Mouse (Mus musculus): ENCODE data around the gene Fhl2. TPM values are rescaled to one million over a fixed set of nuclear protein-coding genes. Genes with fewer than 3 reads are reported as not detected.

Fhl2 gene
- 18.5 and 18.6 TPM in 2 replicates for total RNA-seq (2021)
- long read RNA-seq, experiment 1, transcript Fhl2-201 (6 exons, 1,563 nt) = major isoform, 16 of 19 reads
- long read RNA-seq, experiment 1, partial matches to known transcripts = 1 of 19 reads
- long read RNA-seq, experiment 1, other reads (novel, unspliced or antisense) = 1 of 19 reads
- long read RNA-seq, experiment 2, transcript Fhl2-201 (6 exons, 1,563 nt) = major isoform, 13 of 13 reads
- long read RNA-seq, experiment 2, partial matches to known transcripts = 0 of 13 reads
- long read RNA-seq, experiment 2, other reads (novel, unspliced or antisense) = 0 of 13 reads

DNA sequence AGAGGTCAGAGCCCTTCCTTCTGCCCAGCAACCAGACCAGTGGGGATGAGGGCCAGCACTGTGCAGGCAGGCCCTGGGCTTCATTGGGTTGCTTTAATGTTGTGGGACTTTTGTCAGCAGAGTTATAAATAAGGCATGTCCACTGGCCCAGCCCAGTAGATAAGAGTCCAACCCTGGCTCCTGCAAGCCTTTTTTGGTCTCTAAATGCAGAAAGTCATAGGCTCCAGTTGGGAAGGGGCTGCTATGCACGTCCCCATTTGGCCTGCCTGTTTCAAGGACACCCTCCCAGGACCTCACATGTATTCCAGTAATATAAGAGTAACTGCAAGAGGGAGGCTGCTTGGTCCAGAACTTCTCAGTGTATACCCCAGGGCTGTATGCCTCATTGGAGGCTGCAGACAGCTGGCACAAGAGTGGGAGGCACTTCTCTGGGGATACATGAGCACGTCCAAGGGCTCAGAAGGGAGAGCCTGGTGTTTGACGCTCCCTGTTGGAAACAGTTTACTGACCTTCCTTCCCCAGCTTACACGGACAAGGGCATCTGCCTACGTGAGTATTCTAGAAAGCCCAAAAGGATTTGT, at the start of gene Fhl2:
Gene Fhl2 (minus strand): TSS at position 324 of the 581 bp plus-strand sequence.
- DNase-seq = no peak

DNA sequence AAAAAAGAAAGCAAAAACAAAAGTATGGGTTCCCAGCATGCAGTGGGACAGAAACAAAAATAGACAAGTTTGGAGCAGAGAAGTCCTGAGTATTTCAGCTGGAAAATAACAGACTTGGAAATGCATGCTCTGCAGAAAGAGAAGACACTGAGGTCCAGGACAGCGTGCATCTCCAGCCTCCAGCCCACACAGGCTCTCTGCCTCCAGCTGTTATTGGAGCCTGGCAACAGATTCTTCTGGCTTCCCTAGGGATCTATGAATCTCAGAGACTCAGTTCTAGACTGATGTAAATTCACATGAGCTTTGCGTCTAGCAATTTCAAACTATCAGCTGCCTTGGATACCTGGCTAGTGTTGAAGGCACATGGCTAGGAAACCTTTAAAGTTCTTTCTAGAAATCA, 48.2 kb upstream of the Fhl2 start:
- DNase-seq = no peak

DNA sequence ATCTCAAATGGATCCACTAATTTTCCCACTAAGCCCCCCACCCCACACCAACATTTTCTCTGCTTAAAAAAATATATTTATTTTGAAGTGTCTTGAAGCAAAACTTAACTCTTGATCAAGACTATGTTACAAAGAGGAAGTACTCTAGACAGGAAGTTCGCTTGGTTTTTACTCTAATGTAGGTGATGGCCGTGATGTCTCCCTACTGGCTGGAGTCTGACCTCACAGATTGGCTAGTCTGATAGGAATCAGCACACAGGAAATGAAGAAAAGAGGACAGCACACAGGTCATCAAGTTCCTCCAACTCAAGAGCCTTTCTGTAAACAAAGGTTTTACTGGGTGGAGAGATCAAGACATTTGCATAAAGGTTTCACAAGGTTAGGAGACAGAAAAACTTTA, 44.4 kb upstream of the Fhl2 start:
- no peak for DNase-seq

DNA sequence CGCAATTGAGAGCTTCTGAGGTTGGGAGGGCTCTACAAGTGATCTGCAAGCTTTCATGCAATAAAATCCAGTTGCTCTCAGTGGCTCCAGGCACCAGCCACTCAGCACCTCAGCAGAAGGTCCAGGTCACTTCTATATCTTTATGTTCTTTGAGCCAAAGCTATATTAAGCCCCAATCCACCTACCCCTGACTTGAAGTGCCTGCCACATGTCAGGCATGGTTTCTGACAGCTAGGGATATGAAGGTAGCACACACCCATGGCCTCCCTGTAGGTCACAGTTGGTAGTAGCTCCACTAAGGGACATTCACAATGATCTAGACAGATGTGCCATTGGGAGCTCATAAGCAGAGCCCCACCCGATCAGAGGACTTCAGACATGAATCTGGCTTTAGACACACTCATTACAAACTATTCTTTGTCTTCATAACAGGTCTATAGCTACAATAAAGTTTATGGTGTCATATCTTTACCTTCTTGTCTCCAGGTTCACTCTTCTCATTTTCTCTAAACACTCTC, 43.1 kb upstream of the Fhl2 start:
- DNase-seq = no peak

DNA sequence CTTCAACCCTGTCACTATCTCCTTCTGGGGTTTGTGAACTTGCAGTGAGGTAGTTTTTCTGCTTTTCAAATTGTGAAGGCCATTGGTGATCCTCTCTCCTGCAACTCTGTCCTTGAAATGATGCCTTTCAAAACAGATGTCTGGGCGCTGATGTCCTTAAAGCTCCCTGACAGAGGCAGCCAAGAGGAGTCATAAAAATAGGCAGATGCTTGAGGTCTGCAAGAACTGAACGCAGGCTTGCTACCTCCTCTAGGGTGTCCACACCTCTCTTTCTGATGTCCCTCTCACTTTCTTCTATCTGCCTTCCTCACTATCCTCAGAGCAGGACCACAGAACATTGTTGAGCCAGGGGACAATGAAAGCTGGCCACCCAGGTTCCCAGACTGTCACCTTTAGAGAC, 41.7 kb upstream of the Fhl2 start:
- no peak for DNase-seq

DNA sequence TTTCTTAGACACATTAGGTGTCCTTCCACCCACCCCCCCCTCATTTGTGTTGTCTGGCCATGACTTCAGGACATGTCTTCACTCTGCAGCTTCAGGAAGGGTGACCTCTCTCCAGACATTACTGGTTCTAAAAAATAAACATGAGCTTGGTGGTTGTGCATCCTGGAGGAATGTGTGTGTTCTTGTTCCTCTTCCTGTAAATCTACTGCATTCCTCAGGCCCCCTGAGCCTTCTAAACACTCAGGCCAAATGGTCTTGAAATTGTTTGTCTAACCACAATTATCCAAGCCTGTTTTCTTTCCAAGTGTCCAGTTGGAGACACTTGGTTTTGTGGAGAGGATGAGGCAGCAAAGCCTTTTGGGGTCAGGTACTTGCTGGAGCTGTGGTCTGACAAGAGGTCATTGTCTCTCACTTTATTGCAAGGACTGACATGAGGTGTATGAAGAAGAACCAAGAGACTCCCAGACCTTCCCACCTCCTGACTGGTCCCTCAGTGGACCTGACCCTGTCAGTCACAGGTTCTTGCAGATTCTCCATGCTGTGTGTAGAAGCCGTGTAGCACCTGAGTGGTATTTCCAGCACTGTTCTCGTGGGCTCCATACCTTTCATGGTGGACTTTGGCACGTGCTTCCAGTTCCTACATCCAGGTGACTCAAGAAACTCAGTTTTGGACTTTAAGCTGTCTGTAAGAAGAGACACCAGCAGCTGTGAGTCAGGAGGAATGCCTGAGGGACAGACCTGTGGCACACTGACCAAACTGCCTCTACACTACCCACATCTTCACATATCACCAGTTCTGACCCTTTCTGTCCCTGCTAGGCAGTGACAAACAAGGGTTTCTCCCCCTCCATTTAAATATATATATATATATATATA, 40.8 kb upstream of the Fhl2 start:
- no peak for DNase-seq

DNA sequence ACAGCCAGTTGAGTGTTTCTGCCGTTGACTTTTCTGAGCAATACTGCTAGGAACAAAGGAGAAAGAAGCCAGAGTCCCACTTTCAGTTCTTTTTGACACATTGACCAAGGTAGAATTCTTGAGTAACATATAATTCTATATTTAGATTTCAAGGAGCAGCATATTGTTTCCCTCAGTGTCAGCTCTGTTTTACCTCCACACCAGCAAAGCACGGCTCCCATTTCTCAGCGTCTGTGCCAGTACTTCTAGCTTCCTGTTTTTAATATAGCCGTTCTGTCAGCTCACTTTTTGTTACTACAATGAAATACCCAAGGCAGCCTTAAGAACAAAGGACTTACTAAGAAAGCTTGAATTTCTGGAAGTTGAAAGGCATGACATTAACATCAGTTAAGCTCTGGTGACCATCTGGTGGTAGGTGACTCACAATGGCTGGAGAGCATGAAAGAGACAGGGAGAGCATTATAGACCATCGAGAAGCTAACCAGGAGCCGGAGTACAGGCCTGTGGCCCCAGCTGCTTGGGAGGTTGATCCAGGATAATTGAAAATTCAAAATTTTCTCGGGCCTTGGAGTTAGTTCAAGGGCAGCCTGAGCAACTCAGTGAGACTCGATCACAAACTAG, 28.9 kb upstream of the Fhl2 start:
- DNase-seq = no peak

DNA sequence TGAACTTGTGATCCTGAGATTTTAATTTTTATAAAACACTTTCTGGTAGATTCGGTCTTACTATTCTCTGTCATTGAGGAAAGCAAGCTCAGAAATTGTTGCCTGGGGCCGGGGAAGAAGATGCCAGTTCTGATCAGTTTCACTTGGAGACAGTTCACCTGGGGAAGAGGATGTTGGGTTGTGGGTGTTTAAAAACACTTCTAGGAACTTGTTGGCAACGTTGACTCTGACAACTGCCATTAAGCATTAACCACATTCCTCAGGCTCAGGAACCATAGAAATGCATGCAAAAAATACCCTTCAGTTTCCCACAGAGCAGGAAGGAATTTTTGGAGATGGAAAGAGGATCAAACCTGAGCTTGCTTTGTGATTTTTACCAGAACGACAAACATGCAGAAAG, 28.2 kb upstream of the Fhl2 start:
- DNase-seq = no peak

DNA sequence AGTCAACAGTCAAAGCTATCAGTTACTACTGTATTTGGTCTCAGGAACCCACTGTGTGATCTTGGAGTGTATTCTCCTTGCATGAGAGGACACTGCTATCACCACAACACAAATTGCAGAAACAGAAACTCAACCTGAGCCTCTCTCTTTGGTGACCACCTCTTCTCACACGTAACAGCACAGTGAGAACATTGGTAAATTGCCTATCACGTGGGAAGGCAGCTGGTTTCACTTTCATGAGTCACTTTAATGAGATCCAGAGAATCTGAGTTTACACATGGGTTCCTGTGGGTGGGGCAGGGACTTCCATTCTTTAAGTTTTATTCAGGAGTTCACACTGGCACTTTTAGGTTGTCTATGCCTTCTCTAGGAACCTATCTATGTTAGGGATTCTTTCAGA, 27.4 kb upstream of the Fhl2 start:
- no peak for DNase-seq

DNA sequence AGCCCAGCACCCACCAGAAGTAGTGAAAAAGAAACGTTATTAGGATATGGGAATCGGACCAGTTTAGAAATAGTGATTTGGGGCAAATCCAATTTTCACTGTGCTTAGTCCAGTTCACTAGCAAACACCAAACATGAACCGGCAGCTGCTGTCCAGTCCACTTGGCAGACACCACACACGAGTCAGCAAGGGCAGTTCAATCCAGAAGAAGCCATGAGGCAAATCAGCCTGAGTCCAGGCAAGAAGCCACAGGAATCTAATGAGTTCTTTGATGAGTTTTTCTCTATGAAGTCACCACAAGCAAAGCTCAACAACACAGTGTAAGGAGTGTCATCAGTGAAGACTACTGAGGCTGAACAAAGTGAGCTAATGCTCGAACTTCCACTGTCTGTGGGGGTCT, 26.3 kb upstream of the Fhl2 start:
- DNase-seq = no peak

DNA sequence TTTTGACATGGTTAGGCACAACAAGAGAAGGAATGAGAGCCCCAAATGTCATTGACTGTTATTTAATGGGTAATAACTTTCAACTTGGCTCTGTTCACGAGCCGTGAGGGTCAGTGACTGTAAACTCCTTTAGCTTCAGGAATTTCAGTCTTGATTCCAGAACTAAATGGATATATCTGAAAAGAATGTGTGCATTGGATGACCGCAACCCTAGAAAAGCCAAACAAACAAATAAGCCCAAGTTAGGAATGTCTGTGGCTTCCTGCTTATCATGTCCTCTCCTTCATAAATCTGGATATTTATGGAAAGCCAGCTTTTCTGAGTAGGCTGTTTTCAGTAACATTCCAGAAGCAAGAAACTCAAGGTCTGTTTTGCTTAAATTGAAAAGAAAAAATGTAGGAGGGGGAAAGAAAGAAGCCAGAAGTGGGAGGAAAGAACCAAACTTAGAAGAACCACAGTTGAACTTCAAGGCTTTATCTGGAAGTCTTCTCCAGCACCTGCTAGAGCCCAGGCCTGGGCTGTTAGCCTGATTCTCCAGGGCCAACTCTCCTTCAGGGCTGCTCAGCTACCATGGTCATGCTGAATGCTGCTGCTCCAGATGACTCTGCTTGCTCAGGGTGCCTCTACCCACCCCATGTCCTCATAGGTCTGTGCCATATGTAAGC, 21.4 kb upstream of the Fhl2 start:
- no peak for DNase-seq

DNA sequence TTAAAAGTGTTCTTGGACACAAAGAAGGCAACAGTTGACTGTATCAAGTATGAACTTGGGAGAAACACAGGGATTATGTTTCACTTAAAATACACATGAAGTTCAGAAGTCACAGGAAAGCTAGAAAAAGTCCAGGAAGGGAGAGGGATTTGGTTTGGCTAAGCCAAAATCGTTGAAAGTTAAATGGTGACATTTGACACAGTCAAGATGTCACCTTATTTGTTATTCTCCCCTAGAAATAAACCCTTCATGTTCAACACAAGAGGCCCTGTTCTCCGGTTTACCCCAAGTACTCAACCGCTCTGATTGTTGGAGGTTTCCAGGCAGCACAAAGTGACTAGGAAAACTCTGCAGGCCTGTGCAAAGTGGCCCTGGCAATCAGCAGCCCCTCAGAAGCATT, 18.8 kb upstream of the Fhl2 start:
- DNase-seq = no peak

DNA sequence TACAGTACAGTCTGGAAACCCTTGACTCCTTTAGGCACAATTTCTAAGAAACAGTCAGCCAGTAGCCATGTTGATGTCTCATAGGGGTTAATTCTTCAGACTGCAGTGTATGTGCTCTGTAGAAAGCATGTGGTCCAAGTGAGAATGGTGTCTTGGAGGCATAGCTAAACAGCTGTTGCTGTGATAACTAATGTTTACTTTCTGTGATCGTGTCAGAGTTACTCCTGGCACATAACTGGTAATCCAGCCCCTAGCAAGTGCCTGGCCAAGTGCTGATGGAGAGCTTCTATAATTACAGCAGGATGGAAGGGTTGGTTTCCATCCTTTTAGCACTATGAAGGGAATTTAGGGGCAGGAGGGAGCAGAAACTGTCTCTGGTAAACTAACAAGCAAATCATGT, 14.5 kb upstream of the Fhl2 start:
- no peak for DNase-seq

DNA sequence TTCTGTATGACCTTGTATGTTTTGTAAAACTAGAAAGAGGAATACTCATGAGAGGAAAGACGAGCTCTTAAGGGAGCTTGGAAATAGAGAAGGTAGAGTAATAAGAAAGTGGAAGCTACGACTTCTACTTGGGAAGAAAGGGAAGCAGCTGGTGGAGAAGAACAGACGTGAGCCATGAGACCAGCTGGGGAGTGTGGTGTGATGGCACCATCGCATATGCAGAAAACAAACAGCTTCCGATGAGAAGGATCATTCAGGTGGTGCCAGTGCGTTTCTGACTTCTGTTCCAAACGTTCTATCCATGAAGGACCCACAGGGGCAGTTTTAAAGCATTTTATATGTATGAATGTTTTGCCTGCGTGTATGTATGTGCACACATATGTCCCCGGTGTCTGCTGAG, 13.5 kb upstream of the Fhl2 start:
- no peak for DNase-seq

DNA sequence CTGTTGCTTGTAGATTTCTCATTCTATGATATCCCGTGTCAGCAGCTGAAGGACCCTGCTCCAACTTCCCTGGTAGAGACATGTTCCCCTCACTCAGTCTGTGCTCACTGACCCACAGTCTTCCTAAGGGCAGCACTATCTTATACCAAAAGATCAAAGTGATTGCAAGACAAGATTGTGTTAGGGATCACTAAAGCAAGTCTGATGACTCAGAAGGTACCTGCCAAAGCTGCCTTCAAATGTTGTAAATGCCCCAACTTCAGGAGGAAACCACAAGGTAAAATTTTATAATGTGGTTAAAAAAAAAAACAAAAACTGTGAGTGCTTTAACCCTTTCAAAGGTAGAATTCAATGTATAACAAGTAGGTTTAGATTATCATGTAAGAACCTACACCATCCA, 10.4 kb upstream of the Fhl2 start:
- DNase-seq = no peak

DNA sequence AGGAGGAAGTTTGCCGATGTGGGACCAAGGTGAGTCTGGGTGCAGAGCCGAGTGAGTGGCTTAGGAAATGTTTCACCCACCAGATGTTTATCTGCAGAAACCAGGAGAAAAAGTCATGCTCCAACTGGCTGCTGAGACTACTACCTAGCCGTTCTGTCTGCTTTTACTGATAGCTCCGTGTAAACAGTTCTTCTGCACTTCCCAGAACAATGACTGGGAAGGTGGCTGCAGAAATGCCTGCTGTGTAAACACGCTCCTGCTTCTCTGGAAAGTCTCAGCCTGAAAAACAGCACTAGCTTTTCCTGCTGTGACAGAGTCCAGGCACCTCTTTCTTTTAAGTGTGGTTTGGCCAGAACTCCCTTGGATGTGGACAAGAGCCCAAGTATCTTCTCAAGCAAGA, 6.5 kb upstream of the Fhl2 start:
- no peak for DNase-seq

DNA sequence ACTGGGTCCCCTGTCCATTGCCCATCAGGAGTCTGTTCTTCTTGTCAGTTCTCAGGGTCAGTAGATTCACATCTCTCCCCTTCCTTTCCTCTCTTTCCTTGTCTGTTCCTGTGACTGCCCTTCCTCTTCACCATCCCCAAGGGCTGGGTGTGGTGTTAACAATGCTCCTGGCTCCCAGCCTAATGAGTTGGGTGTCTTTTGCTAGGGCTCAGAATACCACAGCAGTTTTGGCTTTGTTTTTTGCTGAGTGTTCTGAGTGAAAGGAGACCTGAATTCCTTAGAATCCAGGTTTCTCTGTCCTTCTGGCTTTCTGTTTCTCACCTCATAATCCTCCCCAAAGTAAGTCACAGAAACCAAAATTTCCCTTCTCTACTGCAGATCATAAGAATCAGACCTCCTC, 5.4 kb upstream of the Fhl2 start:
- no peak for DNase-seq

DNA sequence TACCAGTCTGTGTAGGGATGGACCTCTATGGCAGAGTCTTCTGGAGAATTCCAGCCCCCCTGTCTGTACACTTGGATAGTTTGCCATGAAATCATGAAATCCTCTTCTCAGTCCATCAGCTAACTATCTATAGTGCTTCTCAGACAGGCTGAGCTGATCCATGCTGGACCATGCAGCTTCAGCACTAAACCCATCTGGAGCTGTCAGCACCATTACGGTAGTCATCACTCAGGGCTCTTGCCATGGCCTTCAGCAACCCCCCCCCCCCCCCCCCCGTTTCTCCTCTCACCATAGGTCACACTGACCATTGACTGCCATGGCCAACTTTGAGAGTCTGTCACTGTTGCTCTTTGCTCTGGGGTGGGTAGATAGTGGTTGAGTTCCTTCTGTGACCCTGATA, 5.0 kb upstream of the Fhl2 start:
- no peak for DNase-seq

DNA sequence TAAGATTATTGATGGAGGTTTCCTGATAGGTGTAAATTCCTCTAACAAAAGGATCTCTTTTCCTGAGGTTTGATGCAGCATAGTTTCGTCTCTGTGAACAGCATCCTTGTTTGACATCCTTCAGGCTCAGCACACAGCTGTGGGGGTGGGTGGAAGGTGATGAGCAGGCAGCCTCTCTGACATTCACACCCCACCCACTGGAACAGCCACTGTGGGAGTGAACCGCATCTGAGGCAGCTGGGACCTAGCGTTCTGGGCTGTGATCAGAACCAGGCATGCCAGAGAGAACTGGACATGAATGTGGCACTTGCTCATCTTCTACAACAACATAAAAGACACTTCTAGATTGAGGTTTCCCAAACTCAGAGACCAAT, 3.1 kb upstream of the Fhl2 start:
- no peak for DNase-seq

DNA sequence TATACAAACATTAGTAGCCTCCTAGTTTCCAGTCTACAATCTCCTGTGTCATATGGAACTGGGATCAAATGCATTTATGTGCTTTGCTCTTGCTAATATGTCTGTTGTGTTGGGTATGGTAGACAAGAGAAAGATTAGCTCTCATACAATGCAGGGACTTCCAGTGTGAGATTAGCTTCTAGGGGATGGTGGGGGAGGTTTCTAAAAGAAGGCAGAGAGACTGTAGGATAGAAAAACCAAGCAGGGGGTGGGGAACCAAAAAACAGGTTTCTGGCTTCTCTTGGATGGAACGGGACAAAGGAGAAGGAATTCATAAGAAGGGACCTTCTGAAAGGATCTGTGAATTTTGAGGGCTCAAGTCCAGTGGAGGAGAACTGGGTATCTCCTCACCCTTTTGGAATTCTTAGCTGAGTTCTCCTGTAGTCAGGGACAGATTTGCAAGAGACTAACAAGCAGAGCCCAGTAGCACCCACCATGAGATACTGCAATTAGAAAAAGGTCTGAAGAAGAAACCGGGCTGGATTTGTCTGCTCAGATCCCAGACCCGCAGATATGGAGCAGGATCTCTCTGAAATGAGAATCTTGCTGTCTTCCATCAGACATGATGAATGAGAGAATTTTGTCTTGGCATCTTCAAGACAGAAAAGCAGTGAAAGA, 2.6 kb upstream of the Fhl2 start:
- no peak for DNase-seq

DNA sequence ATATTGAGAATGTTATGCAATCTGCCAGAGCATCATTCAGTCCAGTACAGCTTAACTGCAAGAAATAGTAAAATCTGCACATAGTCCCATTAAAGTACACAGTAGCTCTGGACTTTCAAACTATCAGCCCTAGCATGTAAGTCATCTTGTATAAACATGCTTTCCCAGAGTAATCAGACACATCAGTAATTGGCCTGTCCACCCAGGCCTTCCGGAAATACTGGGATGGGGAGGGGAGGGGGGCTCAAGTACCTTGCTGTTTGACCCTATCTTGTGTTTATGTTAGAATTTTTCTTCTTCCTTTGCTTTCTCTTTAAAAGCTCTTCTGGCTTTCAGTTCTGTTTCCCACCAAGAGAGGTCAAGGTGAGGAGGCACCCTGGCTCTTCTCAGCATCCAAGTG, 725 bp downstream of the Fhl2 start:
- DNase-seq = no peak

DNA sequence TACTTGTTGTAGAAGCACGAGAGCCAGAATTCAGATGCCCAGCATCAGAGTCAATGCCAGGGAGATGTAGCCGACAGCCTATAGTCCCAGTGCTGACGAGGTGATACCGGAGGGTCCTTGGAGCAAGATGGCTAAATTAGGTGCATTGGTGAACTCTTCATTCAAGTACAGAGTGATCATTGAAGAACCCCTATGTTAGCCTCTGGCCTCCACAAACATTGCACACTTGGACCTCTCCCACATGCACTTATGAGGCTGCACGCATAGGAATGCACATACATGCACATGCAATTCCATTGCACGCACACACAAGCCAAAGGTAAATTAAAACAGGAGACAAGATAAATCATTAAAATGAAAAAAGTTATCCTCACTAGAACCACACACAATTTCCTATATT, 3.4 kb downstream of the Fhl2 start:
- no peak for DNase-seq
